Mouse (Mus musculus) embryonic fibroblast, embryonic 13.5 days (primary cell): ENCODE data around the gene Svs5.
"Not testable (repeated sequence)": the region's sequence is repeated elsewhere in the genome, so short reads cannot be mapped to it uniquely, and the experiment has no call there.

Experiments used
- CTCF ChIP-seq: IDR thresholded peaks from 2 replicates; pipeline ENCODE4 v1.5.1; 2011; ENCODE audit warnings: mild to moderate bottlenecking, control low read depth, low read length, moderate library complexity, borderline replicate concordance; ENCODE audit not compliant: insufficient read depth
- POLR2A ChIP-seq: IDR thresholded peaks from 2 replicates; pipeline ENCODE4 v1.6.1; 2011; ENCODE audit warnings: low read depth, mild to moderate bottlenecking, control low read depth, low read length, moderate library complexity

- TF ChIP-seq POLR2A, CTCF: not testable (repeated sequence)
Measured at GRCm38 (mm10) chr2:164343732-164344131, 11.2 kb downstream of the Svs5 start.
